Mouse (Mus musculus): ENCODE measurements at regions not wholly inside any gene's neighbourhood (a gene's known extent, or its start where the extent isn't known, plus 50 kb on each side); places are given as distances from the start of the nearest gene placed in this dataset.

DNA sequence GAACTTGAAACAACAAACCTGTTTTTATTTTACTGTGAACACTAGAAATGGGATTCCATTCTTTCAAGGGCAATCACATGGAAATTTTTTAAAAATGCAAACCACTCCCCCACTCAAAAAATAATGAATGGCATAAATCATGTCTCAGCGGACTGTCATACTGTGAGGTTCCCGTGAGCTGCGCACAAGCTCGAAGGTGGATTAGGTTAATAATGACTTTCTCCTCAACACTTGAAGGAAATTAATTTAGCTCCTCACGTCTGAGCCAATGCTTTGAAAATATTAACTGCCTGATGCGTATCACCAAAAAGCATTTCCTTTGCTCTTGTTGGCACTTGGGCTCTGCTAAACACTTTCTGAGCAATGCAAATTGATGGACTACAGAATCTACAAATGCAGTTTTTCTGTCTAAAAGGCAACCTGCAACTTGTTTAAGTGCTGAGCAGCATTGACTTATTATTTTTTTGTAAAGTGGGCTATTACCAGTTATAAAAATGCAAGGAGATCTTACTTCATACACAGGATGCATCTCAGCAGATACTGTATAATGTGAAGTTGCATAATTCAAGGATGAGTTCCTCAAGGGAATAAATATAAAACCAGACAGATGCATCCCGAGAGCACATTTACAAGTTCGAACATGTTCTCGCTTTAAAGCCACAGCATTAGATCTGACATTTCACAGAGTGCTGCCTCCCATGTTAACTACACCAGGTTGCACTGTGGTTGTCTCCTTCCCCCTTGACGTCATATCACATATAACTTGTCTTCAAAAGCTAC, 282.4 kb downstream of the Cdh20 start:
- Histone ChIP-seq H3K4me2 (replicated peaks; ENCODE audit: low read depth, low read length) (no peak overlapping the region), H3K4me3 (ENCODE audit: low read length) (no peak overlapping the region), H3K27me3 (ENCODE audit: insufficient read depth, low read length) (no peaks in the 10 kb centered on the region), H3K9me3 (ENCODE audit: low read length) (no peaks in the 10 kb centered on the region), H3K36me3 (ENCODE audit: insufficient read depth, low read length) (no peaks in the 10 kb centered on the region), H3K9ac (replicated peaks; ENCODE audit: low read length) (no peak overlapping the region), H3K27ac (ENCODE audit: low read length) (no peak overlapping the region), H3K4me1 (ENCODE audit: insufficient read depth, low read length) (no peaks in the 10 kb centered on the region)
- no peak for ATAC-seq (ENCODE audit: low FRiP score, low TSS enrichment)
- 67% methylated on average over 10 of the region's 10 CpGs for WGBS

Data from kidney, embryonic 16.5 days (tissue).